Mouse (Mus musculus) right cerebral cortex, postnatal 10 days (tissue): Measurements from ENCODE around the gene Rabl6.
"Not testable (repeated sequence)": the region's sequence is repeated elsewhere in the genome, so short reads cannot be mapped to it uniquely, and the experiment has no call there.

Experiments used
- DNase-seq, 2 experiments: peaks; one replicate each; pipeline ENCODE4 v3.0.0; 2021; ENCODE audit warnings: low spot score in 2 of 2

Rabl6 gene

DNA sequence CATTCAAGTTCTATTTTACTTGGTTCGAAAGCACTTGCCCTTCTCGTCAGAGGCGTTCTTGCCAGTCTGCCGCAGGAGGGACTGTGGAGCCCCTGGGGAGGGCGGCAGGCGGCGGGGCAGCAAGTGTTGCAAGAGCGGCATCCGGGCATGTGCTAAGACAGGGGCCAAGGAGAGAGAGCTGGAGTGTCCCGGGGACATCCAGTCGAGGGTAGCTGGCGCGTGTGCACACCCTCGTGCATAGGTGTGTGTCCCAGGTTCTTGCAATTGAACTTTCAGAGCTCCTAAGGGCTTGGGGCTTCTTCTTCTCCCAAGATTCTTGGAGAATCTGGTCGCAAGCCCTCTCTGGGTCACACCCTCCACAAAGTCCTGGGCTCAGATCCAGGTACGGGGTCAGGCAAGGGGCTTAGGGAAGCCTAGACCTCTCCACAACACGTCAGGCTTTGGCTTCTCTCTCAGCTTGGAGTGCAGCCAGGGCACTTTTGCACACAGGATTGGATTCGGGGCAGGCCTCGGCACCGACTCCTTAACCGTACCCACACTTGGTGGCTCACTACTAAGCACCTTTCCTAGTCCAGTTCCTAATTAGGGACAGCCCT, 32.8 kb downstream of the Rabl6 start:
- peak; percentile 71 to 72 for DNase-seq

- peak; percentile 98 to 99 for DNase-seq
Observed at GRCm38 (mm10) chr2:25574579-25575431, 33.5 kb downstream of the Rabl6 start, which contains the start of the genes Mamdc4 and Phpt1. Mamdc4 (minus strand) TSS chr2:25574845. Phpt1 (minus strand) TSS chr2:25575224.

DNA sequence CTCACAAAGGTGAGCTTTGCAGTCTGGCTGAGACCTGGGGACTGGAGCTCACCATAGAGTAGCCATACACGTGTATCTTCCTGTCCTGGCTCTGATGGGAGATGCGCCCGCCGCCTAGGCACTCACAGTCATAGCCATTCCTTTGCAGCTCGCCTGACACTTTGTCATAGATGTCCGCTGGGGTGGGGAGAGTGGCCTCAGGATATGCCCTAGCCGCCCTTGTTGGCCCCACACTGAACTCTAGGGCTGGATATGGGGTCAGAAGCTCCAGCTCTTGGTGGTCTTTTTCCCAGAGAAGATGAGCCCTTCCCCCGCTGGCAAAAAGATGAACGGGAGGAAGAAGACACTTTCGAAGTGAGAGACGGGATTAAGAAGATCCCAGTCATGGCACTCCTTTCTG, 34.2 kb downstream of the Rabl6 start:
- no peak for DNase-seq

DNA sequence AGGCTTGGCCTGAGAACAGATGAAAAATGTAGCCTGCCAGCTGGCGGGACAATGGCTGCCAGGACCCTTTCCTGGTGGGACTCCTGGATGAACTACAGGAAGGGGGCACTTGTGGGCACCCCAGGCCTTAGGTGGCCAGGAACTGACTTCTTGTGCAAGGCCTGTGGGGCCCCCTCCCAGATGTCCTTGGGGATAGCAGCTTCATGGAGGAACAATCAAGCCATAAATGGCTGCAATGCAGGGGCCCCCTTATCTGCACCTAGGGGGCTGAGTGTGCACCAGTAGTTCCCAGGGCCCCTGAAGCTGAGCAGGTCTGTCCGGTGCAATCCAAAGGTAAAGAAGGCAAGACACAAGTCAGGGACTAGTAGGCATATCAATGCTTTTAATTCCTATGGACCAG, 35.3 kb downstream of the Rabl6 start:
- DNase-seq, result peak in 1 of 2 experiments; percentile 22

DNA sequence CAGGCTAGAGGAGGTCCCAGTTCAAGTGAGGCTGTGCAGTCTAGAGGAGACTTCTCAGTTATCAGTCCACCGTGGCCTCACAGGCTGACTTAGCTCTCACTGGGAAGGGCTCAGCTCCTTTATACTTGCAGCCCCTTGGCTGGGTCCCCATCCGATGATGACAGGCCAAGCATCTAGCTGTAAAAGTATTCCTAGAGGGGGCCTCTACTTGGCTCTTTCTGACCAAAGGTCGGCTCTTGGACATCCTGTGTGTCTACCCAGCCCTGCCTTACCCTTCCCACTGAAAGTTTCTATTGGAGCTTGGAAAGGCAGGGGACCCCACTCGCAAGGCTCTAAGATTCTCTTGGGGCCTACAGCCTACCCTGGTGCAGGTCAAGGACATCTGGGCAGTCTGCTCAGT, 37.1 kb downstream of the Rabl6 start:
- DNase-seq, result no peak

GRCm38 (mm10) chr2:25569323-25569722, 39.0 kb downstream of the Rabl6 start:
- DNase-seq, result no peak

GRCm38 (mm10) chr2:25568473-25569019, 39.8 kb downstream of the Rabl6 start:
- DNase-seq, result no peak

DNA sequence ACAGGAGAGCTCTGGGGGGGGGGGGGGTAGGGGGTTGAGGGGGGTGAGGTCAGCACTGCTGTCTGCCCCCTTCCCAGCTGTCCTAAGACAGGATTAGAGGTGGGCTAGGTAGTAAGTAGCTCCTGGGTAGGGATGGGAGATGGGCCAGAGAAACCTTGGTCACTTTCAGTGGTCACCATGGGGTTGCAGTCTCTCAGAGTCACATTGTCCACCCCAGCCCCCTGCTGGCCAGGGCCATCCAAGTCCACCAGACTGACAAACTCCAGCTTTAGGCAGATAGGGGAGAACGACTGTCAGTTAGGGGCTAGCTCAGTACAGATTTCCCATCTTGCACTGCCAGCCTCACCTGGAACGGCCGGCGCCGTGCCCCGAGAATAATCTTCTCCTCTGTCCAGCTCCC, 41.8 kb downstream of the Rabl6 start:
- no peak for DNase-seq

DNA sequence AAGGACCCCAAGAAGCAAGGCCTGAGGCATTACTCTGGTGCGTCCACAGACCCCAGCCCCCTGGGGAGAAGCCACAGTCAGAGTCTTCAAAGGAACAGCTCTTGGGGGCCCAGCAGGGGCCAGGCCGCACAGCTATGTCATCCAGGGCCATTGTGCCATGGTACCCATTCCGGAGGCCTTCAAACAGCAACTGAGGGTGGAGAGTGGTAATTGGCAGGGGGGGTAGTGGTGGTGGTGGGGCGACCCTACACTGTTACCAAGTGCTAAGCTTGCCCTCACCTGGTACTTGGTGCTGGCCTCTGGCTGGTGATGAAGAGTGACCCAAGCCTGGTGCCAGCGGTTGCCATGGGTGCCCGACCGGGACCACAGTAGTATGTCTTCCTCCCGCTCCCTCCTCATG, 42.6 kb downstream of the Rabl6 start:
- no peak for DNase-seq

- no peak for DNase-seq
Observed at GRCm38 (mm10) chr2:25561946-25562345, 46.4 kb downstream of the Rabl6 start.

GRCm38 (mm10) chr2:25560551-25560950, 47.8 kb downstream of the Rabl6 start:
- no peak for DNase-seq

GRCm38 (mm10) chr2:25558774-25559173, 49.5 kb downstream of the Rabl6 start:
- no peak for DNase-seq

GRCm38 (mm10) chr2:25557964-25558360, 50.4 kb downstream of the Rabl6 start:
- no peak for DNase-seq

- DNase-seq, result peak; percentile 97 to 98
Observed at GRCm38 (mm10) chr2:25557221-25557963, 50.9 kb downstream of the Rabl6 start, which contains the start of gene Edf1. Edf1 (plus strand) TSS chr2:25557847.

DNA sequence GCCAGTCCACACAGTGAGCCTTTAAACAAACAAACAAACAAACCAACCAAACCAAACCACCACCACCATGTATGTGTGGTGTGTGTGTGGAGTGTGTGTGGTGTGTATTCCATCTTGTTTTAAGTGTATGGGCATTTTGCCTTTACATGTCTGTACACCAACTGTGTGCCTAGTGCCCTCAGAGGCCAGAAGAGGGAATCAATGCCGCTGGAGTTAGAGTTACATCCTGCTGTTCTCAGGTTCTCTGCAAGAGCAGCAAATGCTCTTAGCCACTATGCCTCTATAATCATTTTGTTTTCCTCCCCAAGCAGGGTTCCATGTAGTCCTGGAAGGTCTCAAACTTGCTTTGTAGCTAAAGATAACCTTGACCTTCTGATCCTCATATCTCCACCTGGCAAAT, 52.0 kb downstream of the Rabl6 start:
- DNase-seq, result no peak

DNA sequence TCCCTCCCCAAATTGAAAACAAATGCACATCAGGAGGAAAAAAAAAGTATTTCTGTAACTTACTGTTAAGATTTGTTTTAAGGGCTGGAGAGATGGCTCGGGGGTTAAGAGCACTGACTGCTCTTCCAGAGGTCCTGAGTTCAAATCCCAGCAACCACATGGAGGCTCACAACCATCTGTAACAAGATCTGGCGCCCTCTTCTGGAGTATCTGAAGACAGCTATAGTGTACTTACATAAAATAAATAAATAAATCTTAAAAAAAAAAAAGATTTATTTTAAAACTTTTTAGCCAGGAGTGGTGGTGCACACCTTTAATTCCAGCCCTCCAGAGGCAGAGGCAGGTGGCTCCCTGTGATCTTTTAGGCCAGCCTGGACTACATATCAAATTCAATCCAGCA, 52.8 kb downstream of the Rabl6 start:
- not testable (repeated sequence) for DNase-seq

DNA sequence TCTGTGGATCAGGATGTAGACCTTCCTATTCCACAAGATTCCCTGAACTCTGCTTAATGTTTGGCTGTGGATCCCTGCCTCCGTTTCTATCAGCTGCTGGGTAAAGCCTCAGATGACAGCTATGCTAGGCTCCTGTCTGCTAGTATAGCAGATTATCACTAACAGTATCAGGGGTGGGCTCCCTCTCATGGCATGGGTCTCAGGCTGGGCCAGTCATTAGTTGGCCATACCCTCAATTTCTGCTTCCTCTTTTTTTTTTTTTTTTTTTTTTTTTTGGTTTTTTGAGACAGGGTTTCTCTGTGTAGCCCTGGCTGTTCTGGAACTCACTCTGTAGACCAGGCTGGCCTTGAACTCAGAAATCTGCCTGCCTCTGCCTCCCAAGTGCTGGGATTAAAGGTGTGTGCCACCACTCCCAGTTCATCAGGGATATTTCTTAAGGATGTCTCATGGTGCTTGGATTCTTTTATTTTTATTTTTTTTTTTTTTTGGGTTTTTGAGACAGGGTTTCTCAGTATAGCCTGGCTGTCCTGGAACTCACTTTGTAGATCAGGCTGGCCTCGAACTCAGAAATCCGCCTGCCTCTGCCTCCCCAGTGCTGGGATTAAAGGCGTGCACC, 55.0 kb downstream of the Rabl6 start:
- DNase-seq, result not testable (repeated sequence)

GRCm38 (mm10) chr2:25551186-25551585, 57.1 kb downstream of the Rabl6 start:
- DNase-seq, result peak; percentile 46 to 56

GRCm38 (mm10) chr2:25549021-25549991, 59.0 kb downstream of the Rabl6 start:
- no peak for DNase-seq

DNA sequence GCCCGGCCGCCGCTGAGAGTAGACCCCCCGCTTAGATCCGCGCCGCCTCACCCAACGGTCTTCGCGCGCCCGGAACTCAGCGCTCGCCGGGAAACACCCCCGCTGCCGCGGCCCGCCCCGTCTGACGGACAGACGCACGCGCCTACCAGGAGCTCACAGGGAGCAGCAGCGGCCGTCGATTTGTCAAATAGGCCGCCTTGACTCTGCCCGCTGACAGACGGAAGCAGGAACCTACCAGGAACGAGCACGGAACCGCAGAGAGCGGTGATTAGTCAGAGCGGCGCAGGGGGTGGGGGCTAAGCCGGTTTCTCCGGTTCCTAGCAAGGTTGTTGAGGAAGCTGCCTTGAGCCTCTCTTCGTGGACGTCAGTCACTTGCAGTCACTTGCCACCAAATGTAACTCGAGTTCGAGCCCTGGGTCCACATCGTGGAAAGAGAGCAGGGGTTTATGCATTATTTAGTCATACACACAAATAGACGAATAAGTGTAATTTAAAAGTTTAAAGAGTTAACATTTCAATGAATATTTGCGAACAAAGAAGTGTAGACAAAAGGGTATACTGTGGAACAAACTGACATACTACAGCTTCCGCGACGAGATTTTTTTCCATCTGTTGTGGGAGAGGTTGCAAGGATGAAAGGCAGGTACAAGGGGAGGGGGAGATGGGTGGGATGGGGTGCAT, 61.4 kb downstream of the Rabl6 start, which contains the start of gene Traf2:
Gene Traf2, minus strand, starts transcription at position 130 of the 681 bp plus-strand sequence.
- DNase-seq, result peak; percentile 99 to 100
